Mouse (Mus musculus) MEL (cell line): ENCODE data around the gene Sfmbt2. TPM values are rescaled to one million over a fixed set of nuclear protein-coding genes. Genes with fewer than 3 reads are reported as not detected.

Source experiments
- DNase-seq: peaks from one replicate; pipeline ENCODE4 v3.0.0; 2011; ENCODE audit warnings: low read depth, low spot score
- H3K27ac ChIP-seq: 2 replicates; pipeline ENCODE4 v1.5.1; 2012; ENCODE audit warnings: low read depth, mild to moderate bottlenecking, control low read depth, low read length, moderate library complexity; ENCODE audit not compliant: control insufficient read depth
- H3K27me3 ChIP-seq, 2 experiments: fragments of 150-350 bp in 1 of 2; sonication (generic) in 1 of 2; 2 replicates each; pipeline ENCODE4 v1.6.1; 2012; ENCODE audit warnings: low read length in 2 of 2, mild to moderate bottlenecking in 2 of 2, improper control_type of control experiment in 1 of 2, moderate library complexity in 1 of 2; ENCODE audit not compliant: insufficient read depth in 2 of 2, control insufficient read depth in 1 of 2
- H3K36me3 ChIP-seq, 2 experiments: 2 replicates each; pipeline ENCODE4 v1.6.1; 2012 to 2014; ENCODE audit warnings: low read length in 2 of 2, improper control_type of control experiment in 1 of 2, inconsistent platforms in 1 of 2, mild to moderate bottlenecking in 1 of 2; ENCODE audit not compliant: insufficient read depth in 2 of 2, control insufficient read depth in 1 of 2
- H3K4me1 ChIP-seq, 2 experiments: fragments of 150-350 bp in 1 of 2; sonication (generic) in 1 of 2; 2 replicates each; pipeline ENCODE4 v1.6.1; 2012; ENCODE audit warnings: low read length in 2 of 2, improper control_type of control experiment in 1 of 2, mild to moderate bottlenecking in 1 of 2; ENCODE audit not compliant: insufficient read depth in 2 of 2, control insufficient read depth in 1 of 2
- H3K4me3 ChIP-seq, 2 experiments: fragments of 150-350 bp in 1 of 2; sonication (generic) in 1 of 2; 2 replicates each; pipeline ENCODE4 v1.5.1; 2012; ENCODE audit warnings: low read depth in 2 of 2, low read length in 2 of 2, mild to moderate bottlenecking in 2 of 2, moderate library complexity in 2 of 2, control low read depth in 1 of 2, improper control_type of control experiment in 1 of 2; ENCODE audit not compliant: control insufficient read depth in 1 of 2, insufficient read depth in 1 of 2
- H3K79me2 ChIP-seq: 2 replicates; pipeline ENCODE4 v1.6.1; 2012; ENCODE audit warnings: mild to moderate bottlenecking, low read length, moderate library complexity; ENCODE audit not compliant: control insufficient read depth, poor library complexity, insufficient read depth
- H3K9ac ChIP-seq: 2 replicates; pipeline ENCODE4 v1.6.1; 2012; ENCODE audit warnings: low read depth, mild to moderate bottlenecking, control low read depth, low read length, moderate library complexity; ENCODE audit not compliant: control insufficient read depth, poor library complexity, severe bottlenecking
- H3K9me3 ChIP-seq: fragments of 150-350 bp; sonication (generic); replicated peaks from 2 replicates; pipeline ENCODE4 v1.6.1; 2012; ENCODE audit warnings: mild to moderate bottlenecking, low read length, improper control_type of control experiment, moderate library complexity; ENCODE audit not compliant: insufficient read depth
- CHD2 ChIP-seq: IDR thresholded peaks from 2 replicates; pipeline ENCODE4 v1.6.1; 2011; ENCODE audit warnings: low read length, improper control_type of control experiment
- CTCF ChIP-seq, 3 experiments: IDR thresholded peaks in 2 of 3; conservative IDR thresholded peaks in 1 of 3; 2 replicates each; pipeline ENCODE4 v1.5.1; 2011 to 2012; ENCODE audit warnings: low read length in 3 of 3, low read depth in 2 of 3, mild to moderate bottlenecking in 2 of 3, improper control_type of control experiment in 1 of 3, inconsistent platforms in 1 of 3, mixed read lengths in 1 of 3, moderate library complexity in 1 of 3; ENCODE audit not compliant: control insufficient read depth in 1 of 3, insufficient read depth in 1 of 3, poor library complexity in 1 of 3, severe bottlenecking in 1 of 3
- ETS1 ChIP-seq: IDR thresholded peaks from 2 replicates; pipeline ENCODE4 v1.6.1; 2012; ENCODE audit warnings: low read depth, mild to moderate bottlenecking, inconsistent platforms, low read length, improper control_type of control experiment, moderate library complexity
- HCFC1 ChIP-seq: IDR thresholded peaks from 2 replicates; pipeline ENCODE4 v1.6.1; 2012; ENCODE audit warnings: low read depth, mild to moderate bottlenecking, inconsistent platforms, low read length, improper control_type of control experiment, moderate library complexity
- KAT2A ChIP-seq: conservative IDR thresholded peaks from 2 replicates; pipeline ENCODE4 v1.6.1; 2012; ENCODE audit warnings: low read depth, low read length, improper control_type of control experiment, inconsistent platforms
- MAFK ChIP-seq: IDR thresholded peaks from 2 replicates; pipeline ENCODE4 v1.6.1; 2011; ENCODE audit warnings: low read depth, mild to moderate bottlenecking, low read length, improper control_type of control experiment, borderline replicate concordance
- MAX ChIP-seq: IDR thresholded peaks from 2 replicates; pipeline ENCODE4 v1.6.1; 2011; ENCODE audit warnings: low read length, improper control_type of control experiment
- MYC ChIP-seq: IDR thresholded peaks from 2 replicates; pipeline ENCODE4 v1.6.1; 2011; ENCODE audit warnings: low read depth, mild to moderate bottlenecking, low read length, improper control_type of control experiment, moderate library complexity
- NELFE ChIP-seq: IDR thresholded peaks from 2 replicates; pipeline ENCODE4 v1.6.1; 2011; ENCODE audit warnings: low read depth, low read length, improper control_type of control experiment
- NRF1 ChIP-seq: IDR thresholded peaks from 2 replicates; pipeline ENCODE4 v1.6.1; 2014; ENCODE audit warnings: low read depth, mild to moderate bottlenecking, inconsistent platforms, low read length, improper control_type of control experiment, moderate library complexity; ENCODE audit not compliant: poor library complexity, insufficient read depth, severe bottlenecking
- POLR2AphosphoS5 ChIP-seq: IDR thresholded peaks from 2 replicates; pipeline ENCODE4 v1.6.1; 2012; ENCODE audit warnings: low read depth, borderline replicate concordance, mild to moderate bottlenecking, inconsistent platforms, low read length, moderate library complexity, mixed read lengths
- RAD21 ChIP-seq: IDR thresholded peaks from 2 replicates; pipeline ENCODE4 v1.6.1; 2011; ENCODE audit warnings: mild to moderate bottlenecking, low read depth, low read length, improper control_type of control experiment
- SIN3A ChIP-seq: IDR thresholded peaks from 2 replicates; pipeline ENCODE4 v1.6.1; 2012; ENCODE audit warnings: low read length, improper control_type of control experiment, inconsistent platforms
- SMC3 ChIP-seq: IDR thresholded peaks from 2 replicates; pipeline ENCODE4 v1.6.1; 2011; ENCODE audit warnings: low read depth, low read length, improper control_type of control experiment
- TAL1 ChIP-seq: IDR thresholded peaks from 2 replicates; pipeline ENCODE4 v1.6.1; 2012; ENCODE audit warnings: mild to moderate bottlenecking, inconsistent platforms, low read length, moderate library complexity, mixed read lengths
- USF1 ChIP-seq: IDR thresholded peaks from 2 replicates; pipeline ENCODE4 v1.6.1; 2014; ENCODE audit warnings: low read depth, mild to moderate bottlenecking, inconsistent platforms, low read length, improper control_type of control experiment, moderate library complexity
- USF2 ChIP-seq, 2 experiments: IDR thresholded peaks; 2 replicates each; pipeline ENCODE4 v1.6.1; 2011 to 2012; ENCODE audit warnings: improper control_type of control experiment in 2 of 2, low read length in 2 of 2, borderline replicate concordance in 1 of 2, inconsistent platforms in 1 of 2, low read depth in 1 of 2, mild to moderate bottlenecking in 1 of 2; ENCODE audit not compliant: insufficient read depth in 1 of 2
- ZC3H11A ChIP-seq: IDR thresholded peaks from 2 replicates; pipeline ENCODE4 v1.6.1; 2012; ENCODE audit warnings: low read depth, mild to moderate bottlenecking, inconsistent platforms, low read length, improper control_type of control experiment
- ZMIZ1 ChIP-seq: IDR thresholded peaks from 2 replicates; pipeline ENCODE4 v1.6.1; 2012; ENCODE audit warnings: low read depth, mild to moderate bottlenecking, inconsistent platforms, low read length, improper control_type of control experiment, moderate library complexity
- polyA plus RNA-seq, 2 experiments: library from polyadenylated mRNA; stranded (reverse) in 1 of 2; unstranded in 1 of 2; fragments of >175 nt in 1 of 2; fragments of >200 nt in 1 of 2; gene quantifications; 2 replicates each; pipeline versions ENCODE4 v1.2.1 to v1.2.4; 2012; ENCODE audit warnings: low replicate concordance in 2 of 2, low read depth in 1 of 2; ENCODE audit not compliant: insufficient read length in 2 of 2, insufficient read depth in 1 of 2, missing spikeins in 1 of 2
- total RNA-seq: library from RNA; depleted of rRNA; stranded (reverse); fragments of 300-350 nt; gene quantifications from 2 replicates; pipeline ENCODE4 v1.2.3, GENCODE M21; 2012

Gene Sfmbt2
- total and polyA plus RNA-seq, 3 experiments, result not detected

DNA sequence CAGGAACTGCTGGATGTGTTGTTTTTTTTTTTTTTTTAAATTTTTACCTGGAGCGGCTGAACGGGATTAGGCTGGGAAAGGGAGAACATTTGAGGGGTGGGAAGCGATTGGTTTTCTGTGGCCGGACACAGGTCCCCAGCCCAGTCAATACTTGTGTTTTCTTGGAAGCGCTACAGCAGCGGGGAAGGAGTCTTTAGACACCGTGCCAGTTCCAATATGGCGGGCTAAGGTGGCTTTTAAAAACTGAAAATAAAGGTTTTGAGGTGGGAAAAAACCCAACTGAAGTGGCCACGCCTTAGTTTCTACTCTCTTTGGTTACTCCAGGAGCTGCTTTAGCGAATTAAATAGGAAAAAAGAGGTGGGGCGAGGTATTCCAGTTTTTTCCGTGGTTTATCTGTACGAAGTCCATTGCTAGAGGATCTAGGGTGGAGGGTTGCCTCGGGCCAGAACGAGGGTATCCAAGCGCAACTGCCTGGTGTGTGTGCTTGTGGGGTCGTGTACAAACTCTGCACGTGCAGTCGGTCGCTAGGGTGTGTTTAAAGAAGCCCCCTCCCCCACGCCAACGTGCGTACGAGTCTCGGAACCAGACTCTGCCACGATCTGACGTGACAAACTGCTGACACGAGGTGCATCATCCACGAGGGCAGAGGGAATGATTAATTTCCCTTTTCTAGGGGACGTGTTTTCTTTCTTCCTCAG lies 3.3 kb downstream of the Sfmbt2 start:
- H3K27me3 ChIP-seq, result no peaks in the 10 kb centered on the region
- TF ChIP-seq HCFC1 (no peak), MYC (no peak), CTCF (IDR thresholded peaks at IDR 0.05 in 2 of 3, conservative IDR thresholded peaks at IDR 0.05 in 1 of 3; ENCODE audit: control insufficient read depth in 1 of 3, insufficient read depth in 1 of 3, low read depth in 2 of 3, low read length in 3 of 3, poor library complexity in 1 of 3, severe bottlenecking in 1 of 3) (no peak), NELFE (no peak), ZMIZ1 (no peak), POLR2AphosphoS5 (no peak), ZC3H11A (no peak), ETS1 (no peak), CHD2 (no peak), USF2 (IDR thresholded peaks at IDR 0.05; ENCODE audit: borderline replicate concordance in 1 of 2, insufficient read depth in 1 of 2, low read depth in 1 of 2, low read length in 2 of 2) (no peak), SIN3A (no peak), USF1 (no peak), MAFK (no peak), MAX (no peak), SMC3 (no peak), TAL1 (no peak), KAT2A (no peak), RAD21 (no peak)
- DNase-seq, result no peak

DNA sequence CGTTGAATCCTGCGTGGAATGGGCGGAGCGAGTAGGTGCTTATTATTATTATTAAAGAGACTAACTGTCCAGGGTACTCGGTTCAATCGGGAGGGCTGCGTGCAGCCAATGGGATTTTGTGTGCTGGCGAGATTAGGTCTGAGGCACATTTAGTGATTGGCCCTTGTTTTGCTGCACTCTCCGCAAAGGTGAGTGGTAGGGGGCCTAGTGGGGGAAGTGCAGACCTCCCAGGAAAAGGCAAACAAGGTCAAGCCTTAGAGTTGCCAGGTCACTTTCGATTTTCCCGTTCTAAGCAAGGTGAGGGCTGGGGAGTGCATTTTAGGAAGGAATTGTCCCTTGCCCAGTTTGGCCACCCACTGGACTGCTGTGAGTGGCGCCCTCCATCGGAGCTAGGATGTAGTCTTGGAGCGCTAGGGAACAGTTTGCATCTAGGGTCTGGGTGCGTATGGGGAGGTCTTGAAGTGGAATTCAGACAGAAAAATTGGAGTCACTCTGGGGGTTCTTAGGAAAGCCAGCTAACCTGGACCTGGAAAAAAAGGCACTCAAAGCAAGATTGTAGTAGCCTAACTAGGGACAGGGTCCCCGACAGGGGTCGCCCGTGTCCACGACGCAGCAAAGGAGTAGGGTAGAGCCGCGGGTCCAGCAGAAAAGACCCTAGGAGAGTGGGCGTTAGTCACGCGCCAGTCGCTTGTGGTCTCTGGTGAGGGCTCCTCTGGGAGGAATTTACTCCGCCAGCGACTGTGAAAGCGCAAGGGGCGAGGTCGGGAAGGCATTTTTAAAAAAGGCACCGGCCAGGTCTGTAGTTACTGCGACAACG lies 4.1 kb downstream of the Sfmbt2 start:
- Histone ChIP-seq H3K27me3 (no peaks in the 10 kb centered on the region), H3K36me3 (no peaks in the 10 kb centered on the region)
- no peak for DNase-seq
- no peak for TF ChIP-seq NRF1
- TF ChIP-seq, all 39 proteins: peak for 0
- Histone ChIP-seq H3K4me3 (no peak overlapping the region), H3K4me1 (no peaks in the 10 kb centered on the region), H3K79me2 (no peaks in the 10 kb centered on the region), H3K27ac (no peak overlapping the region), H3K9me3 (no peaks in the 10 kb centered on the region), H3K9ac (no peak overlapping the region)

More for the DNA sequence above, 3.3 kb downstream of the Sfmbt2 start:
- H3K9me3 ChIP-seq, result no peaks in the 10 kb centered on the region
- H3K4me3 ChIP-seq, result no peak overlapping the region
- no peak overlapping the region for H3K9ac ChIP-seq
- no peaks in the 10 kb centered on the region for H3K4me1 ChIP-seq
- no peaks in the 10 kb centered on the region for H3K79me2 ChIP-seq
- H3K36me3 ChIP-seq, result no peaks in the 10 kb centered on the region
- H3K27ac ChIP-seq, result no peak overlapping the region
